Mouse (Mus musculus) liver, embryonic 14.5 days (tissue): ENCODE data around the gene Hapln4. TPM values are rescaled to one million over a fixed set of nuclear protein-coding genes. Genes with fewer than 3 reads are reported as not detected.

Experiments used
- ATAC-seq: fragments of 200-750 bp; cut with Nextera tagmentation; 2 replicates; pipeline ENCODE4 v1.8.0; 2017; ENCODE audit warnings: moderate number of reproducible peaks, mild to moderate bottlenecking, moderate library complexity; ENCODE audit not compliant: insufficient read depth
- DNase-seq, 3 experiments: peaks; one replicate each; pipeline ENCODE4 v3.0.0-alpha.2; 2012 to 2013; ENCODE audit warnings: low read depth in 3 of 3, low spot score in 3 of 3
- H3K27ac ChIP-seq: fragments of 300-500 bp; sonication (generic); 2 replicates; pipeline ENCODE4 v1.5.1; 2014; ENCODE audit warnings: moderate library complexity, mild to moderate bottlenecking, control low read depth, inconsistent platforms
- H3K27me3 ChIP-seq: fragments of 300-500 bp; sonication (generic); 2 replicates; pipeline ENCODE4 v1.6.1; 2014; ENCODE audit warnings: mild to moderate bottlenecking, low read length, moderate library complexity; ENCODE audit not compliant: control insufficient read depth, insufficient read depth
- H3K36me3 ChIP-seq: fragments of 300-500 bp; sonication (generic); replicated peaks from 2 replicates; pipeline ENCODE4 v1.6.1; 2014; ENCODE audit warnings: low read depth; ENCODE audit not compliant: control insufficient read depth, insufficient read depth
- H3K4me1 ChIP-seq, 2 experiments: fragments of 200-500 bp in 1 of 2; fragments of 300-500 bp in 1 of 2; sonication (generic) in 1 of 2; replicated peaks; 2 replicates each; pipeline ENCODE4 v1.6.1; 2012 to 2014; ENCODE audit warnings: antibody characterized with exemption in 1 of 2, inconsistent platforms in 1 of 2, low read length in 1 of 2; ENCODE audit not compliant: control insufficient read depth in 2 of 2, insufficient read depth in 2 of 2
- H3K4me2 ChIP-seq: fragments of 300-500 bp; sonication (generic); 2 replicates; pipeline ENCODE4 v1.6.1; 2014; ENCODE audit warnings: low read depth, mild to moderate bottlenecking, control low read depth, moderate library complexity
- H3K4me3 ChIP-seq, 2 experiments: fragments of 200-500 bp in 1 of 2; fragments of 300-500 bp in 1 of 2; sonication (generic) in 1 of 2; 2 replicates each; pipeline ENCODE4 v1.5.1; 2012 to 2014; ENCODE audit warnings: low read depth in 2 of 2, low read length in 2 of 2, mild to moderate bottlenecking in 2 of 2, control low read depth in 1 of 2, inconsistent platforms in 1 of 2, moderate library complexity in 1 of 2; ENCODE audit not compliant: insufficient read depth in 1 of 2
- H3K9ac ChIP-seq: fragments of 300-500 bp; sonication (generic); replicated peaks from 2 replicates; pipeline ENCODE4 v1.6.1; 2014; ENCODE audit warnings: mild to moderate bottlenecking, control low read depth, moderate library complexity
- H3K9me3 ChIP-seq: fragments of 300-500 bp; sonication (generic); 2 replicates; pipeline ENCODE4 v1.6.1; 2016; ENCODE audit warnings: low read length, mixed read lengths; ENCODE audit not compliant: control insufficient read depth
- CTCF ChIP-seq: IDR thresholded peaks from 2 replicates; pipeline ENCODE4 v1.5.1; 2016; ENCODE audit warnings: antibody characterized with exemption, low read depth, control low read depth
- EP300 ChIP-seq: IDR thresholded peaks from 2 replicates; pipeline ENCODE4 v1.6.1; 2016; ENCODE audit warnings: antibody characterized with exemption, low read depth
- WGBS: fragments of 180-500 bp; shearing (Covaris S2); extraction: QIAGEN DNeasy Blood & Tissue Kit; methylation state at CpG from one replicate; pipeline ENCODE4 v1.1.7; 2014; ENCODE audit not compliant: insufficient replicate concordance; 5-methylcytosine and 5-hydroxymethylcytosine counted together
- polyA plus RNA-seq, 2 experiments: library from polyadenylated mRNA; depleted of rRNA in 1 of 2; stranded (reverse) in 1 of 2; unstranded in 1 of 2; fragments of >200 nt; fragmentation: Nextera tagmentation in 1 of 2; extraction: Ambion mirVana in 1 of 2; gene quantifications; 2 replicates each; pipeline versions ENCODE4 v1.2.1 to v1.2.3; 2012 to 2014

Hapln4 gene
- polyA plus RNA-seq, 2 experiments = 0.06 TPM; not detected in 1

DNA sequence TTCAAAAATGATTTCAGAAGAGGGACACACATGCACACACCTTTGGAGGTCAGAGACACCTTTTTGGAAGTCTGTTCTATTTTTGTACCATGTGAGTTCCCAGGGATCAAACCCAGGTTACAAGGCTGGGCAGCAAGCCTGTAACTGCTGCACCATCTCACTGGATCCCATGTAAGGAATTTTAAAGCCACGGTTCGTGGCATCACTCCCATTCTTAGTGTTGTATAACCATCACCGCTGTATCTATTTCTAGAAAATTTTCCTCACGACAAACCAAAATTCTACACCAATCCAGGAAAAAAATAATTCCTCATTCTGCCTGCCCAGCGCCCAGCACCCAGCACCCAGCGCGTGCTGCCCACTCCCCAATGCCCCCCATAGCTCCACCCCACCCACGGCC, 16.0 kb downstream of the Hapln4 start:
- 58% methylated on average over 8 of the region's 8 CpGs for WGBS
- H3K36me3 ChIP-seq = no peaks in the 10 kb centered on the region
- H3K4me2 ChIP-seq = no peak overlapping the region
- TF ChIP-seq EP300 (no peak), CTCF (no peak)
- no peak overlapping the region for H3K4me3 ChIP-seq
- no peak overlapping the region for H3K9ac ChIP-seq
- no peak for ATAC-seq
- H3K4me1 ChIP-seq = no peaks in the 10 kb centered on the region
- H3K27ac ChIP-seq = no peak overlapping the region
- no peaks in the 10 kb centered on the region for H3K27me3 ChIP-seq
- DNase-seq = no peak
- H3K9me3 ChIP-seq = no peaks in the 10 kb centered on the region

DNA sequence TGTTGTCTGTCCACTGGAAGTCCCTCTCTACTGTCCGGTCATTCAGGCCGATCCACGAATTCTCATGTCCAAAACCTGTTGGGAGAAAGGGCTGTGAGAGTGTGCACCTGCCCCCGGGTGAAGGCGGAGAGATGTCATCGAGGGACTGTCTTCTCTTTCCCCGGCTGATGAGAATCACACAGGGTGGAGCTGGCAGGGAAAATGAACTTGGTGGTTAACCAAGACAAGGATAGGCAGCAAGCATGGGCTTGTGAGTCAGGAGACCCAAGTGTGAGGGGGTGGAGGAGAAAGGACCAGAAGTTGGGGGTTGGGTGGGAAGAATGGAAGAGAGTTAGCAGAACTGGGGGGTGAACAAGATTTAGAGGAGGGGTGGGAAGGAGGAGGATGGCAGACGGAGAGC, 17.0 kb downstream of the Hapln4 start:
- H3K27ac ChIP-seq = no peak overlapping the region
- no peaks in the 10 kb centered on the region for H3K4me1 ChIP-seq
- H3K27me3 ChIP-seq = no peaks in the 10 kb centered on the region
- H3K36me3 ChIP-seq = no peaks in the 10 kb centered on the region
- no peaks in the 10 kb centered on the region for H3K9me3 ChIP-seq
- ATAC-seq = no peak
- H3K9ac ChIP-seq = no peak overlapping the region
- DNase-seq = no peak
- no peak overlapping the region for H3K4me2 ChIP-seq
- TF ChIP-seq CTCF = no peak
- TF ChIP-seq EP300 = no peak
- 62% methylated on average over 8 of the region's 8 CpGs for WGBS
- H3K4me3 ChIP-seq = no peak overlapping the region

DNA sequence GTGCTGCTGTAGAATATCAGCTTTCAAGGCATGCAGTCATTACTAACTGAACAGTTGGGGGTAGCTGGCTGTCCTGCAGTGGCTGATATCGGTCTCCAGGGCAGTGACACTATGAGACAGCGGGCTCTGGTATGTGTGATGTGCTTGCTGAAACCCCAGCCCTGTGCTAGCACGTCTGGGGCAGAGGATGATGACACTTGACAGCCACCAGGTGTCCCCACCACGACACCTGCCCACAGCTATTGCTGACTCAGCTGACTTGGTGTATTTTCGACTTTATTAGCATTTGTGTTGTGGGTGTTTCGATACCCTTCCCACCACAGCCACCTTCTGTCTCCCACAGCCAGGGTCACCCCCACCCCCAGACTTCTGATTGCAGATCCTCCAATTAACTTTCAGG, 21.2 kb downstream of the Hapln4 start:
- no peak overlapping the region for H3K9ac ChIP-seq
- H3K27me3 ChIP-seq = no peaks in the 10 kb centered on the region; the same call in 1 of the 2 replicates
- TF ChIP-seq CTCF = peak; percentile 87
- TF ChIP-seq EP300 = no peak
- no peak overlapping the region for H3K27ac ChIP-seq
- no peaks in the 10 kb centered on the region for H3K9me3 ChIP-seq
- WGBS = 13% methylated on average over 6 of the region's 6 CpGs
- DNase-seq (peak in 1 of 3 experiments; percentile 14), ATAC-seq (no peak)
- H3K4me3 ChIP-seq = no peak overlapping the region
- H3K4me2 ChIP-seq = no peak overlapping the region
- H3K36me3 ChIP-seq = no peaks in the 10 kb centered on the region
- no peaks in the 10 kb centered on the region for H3K4me1 ChIP-seq

DNA sequence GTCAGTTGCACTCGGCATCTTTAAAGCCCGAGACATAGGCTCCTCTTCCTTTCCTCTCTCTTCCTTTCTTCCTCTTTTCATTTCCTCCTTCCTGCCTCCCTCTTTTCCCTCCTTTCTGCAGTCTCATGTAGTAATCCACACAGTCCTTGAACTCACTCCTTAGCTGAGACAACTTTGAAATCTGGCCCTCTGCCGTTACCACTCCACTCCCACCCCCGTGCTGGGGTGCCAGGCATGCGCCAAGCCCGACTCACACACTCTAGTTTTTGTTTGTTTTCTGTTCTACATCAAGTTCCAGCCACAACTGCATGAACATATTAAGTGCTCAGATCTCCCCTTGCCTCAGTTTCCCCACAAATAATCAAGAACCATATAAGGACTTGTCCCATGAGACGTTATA, 21.7 kb downstream of the Hapln4 start:
- H3K4me1 ChIP-seq = no peaks in the 10 kb centered on the region
- DNase-seq = no peak
- no peaks in the 10 kb centered on the region for H3K36me3 ChIP-seq
- no peak overlapping the region for H3K27ac ChIP-seq
- H3K27me3 ChIP-seq = no peaks in the 10 kb centered on the region; the same call in 1 of the 2 replicates
- H3K9ac ChIP-seq = no peak overlapping the region
- H3K4me3 ChIP-seq = no peak overlapping the region
- TF ChIP-seq EP300 (no peak), CTCF (no peak)
- no peaks in the 10 kb centered on the region for H3K9me3 ChIP-seq
- no peak for ATAC-seq
- WGBS = 62% methylated on average over 7 of the region's 7 CpGs
- no peak overlapping the region for H3K4me2 ChIP-seq

DNA sequence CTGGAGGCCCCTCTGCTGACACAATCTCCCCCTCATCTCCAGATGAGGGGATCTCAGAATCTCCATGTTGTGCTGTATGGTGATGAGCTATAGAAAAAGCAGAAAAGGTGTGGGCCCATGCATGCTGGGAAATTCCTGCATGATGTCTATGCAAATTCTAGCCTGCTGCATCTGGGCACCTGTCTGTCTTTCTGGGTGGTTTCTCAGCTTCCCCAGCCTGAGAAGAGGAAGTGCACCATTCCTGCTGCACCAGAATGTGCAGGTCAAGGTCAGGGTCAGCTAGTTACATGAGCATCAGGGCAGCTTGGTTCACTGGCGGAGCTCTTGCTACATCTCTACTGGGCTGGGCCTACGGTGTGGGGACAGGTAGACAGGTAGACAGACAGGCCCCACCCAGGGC, 27.2 kb downstream of the Hapln4 start:
- TF ChIP-seq CTCF (no peak), EP300 (no peak)
- Histone ChIP-seq H3K9me3 (no peaks in the 10 kb centered on the region), H3K27ac (no peak overlapping the region), H3K4me2 (no peak overlapping the region), H3K4me1 (no peaks in the 10 kb centered on the region), H3K36me3 (no peaks in the 10 kb centered on the region), H3K27me3 (peaks cover 54% of the 10 kb centered on the region), H3K4me3 (no peak overlapping the region), H3K9ac (no peak overlapping the region)
- ATAC-seq = no peak
- 56% methylated on average over 2 of the region's 2 CpGs for WGBS
- no peak for DNase-seq
